Mouse (Mus musculus) heart, embryonic 11.5 days (tissue): ENCODE results near the gene Jph4. TPM values are rescaled to one million over a fixed set of nuclear protein-coding genes. Genes with fewer than 3 reads are reported as not detected.

Experiments used
- ATAC-seq: fragments of 200-750 bp; cut with Nextera tagmentation; replicated peaks from 2 replicates; pipeline ENCODE4 v1.8.0; 2017; ENCODE audit warnings: moderate library complexity; ENCODE audit not compliant: insufficient number of reproducible peaks, low FRiP score, low TSS enrichment
- H3K27ac ChIP-seq: fragments of 300-500 bp; sonication (generic); 2 replicates; pipeline ENCODE4 v1.5.1; 2014; ENCODE audit warnings: mild to moderate bottlenecking, low read depth, low read length
- H3K27me3 ChIP-seq: fragments of 300-500 bp; sonication (generic); 2 replicates; pipeline ENCODE4 v1.6.1; 2014; ENCODE audit warnings: mild to moderate bottlenecking, low read length, mixed read lengths; ENCODE audit not compliant: control insufficient read depth, insufficient read depth
- H3K36me3 ChIP-seq: fragments of 300-500 bp; sonication (generic); 2 replicates; pipeline ENCODE4 v1.6.1; 2014; ENCODE audit warnings: mild to moderate bottlenecking, low read length, moderate library complexity, mixed read lengths; ENCODE audit not compliant: control insufficient read depth, insufficient read depth
- H3K4me1 ChIP-seq: fragments of 300-500 bp; sonication (generic); 2 replicates; pipeline ENCODE4 v1.6.1; 2014; ENCODE audit warnings: low read length; ENCODE audit not compliant: control insufficient read depth, insufficient read depth
- H3K4me2 ChIP-seq: fragments of 300-500 bp; sonication (generic); 2 replicates; pipeline ENCODE4 v1.6.1; 2014; ENCODE audit warnings: mild to moderate bottlenecking, moderate library complexity
- H3K4me3 ChIP-seq: fragments of 300-500 bp; sonication (generic); 2 replicates; pipeline ENCODE4 v1.5.1; 2014; ENCODE audit warnings: low read depth, low read length
- H3K9ac ChIP-seq: fragments of 300-500 bp; sonication (generic); 2 replicates; pipeline ENCODE4 v1.6.1; 2014; ENCODE audit warnings: mild to moderate bottlenecking, low read depth, low read length, moderate library complexity
- H3K9me3 ChIP-seq: fragments of 300-500 bp; sonication (generic); replicated peaks from 2 replicates; pipeline ENCODE4 v1.6.1; 2016; ENCODE audit warnings: low read length; ENCODE audit not compliant: control insufficient read depth
- WGBS: fragments of 180-500 bp; shearing (Covaris S2); extraction: QIAGEN DNeasy Blood & Tissue Kit; methylation state at CpG from one replicate; pipeline ENCODE4 v1.1.7; 2014; ENCODE audit not compliant: insufficient replicate concordance; 5-methylcytosine and 5-hydroxymethylcytosine counted together
- polyA plus RNA-seq: library from polyadenylated mRNA; unstranded; fragments of >200 nt; fragmentation: Nextera tagmentation; extraction: Ambion mirVana; gene quantifications from 2 replicates; pipeline ENCODE4 v1.2.1, GENCODE M21; 2014

Gene Jph4
- polyA plus RNA-seq, 1 experiment from 2014 or later, result 0.31 TPM

GRCm38 (mm10) chr14:55125711-55126110 lies 9.0 kb upstream of the Jph4 start:
- no peaks in the 10 kb centered on the region for H3K36me3 ChIP-seq
- no peaks in the 10 kb centered on the region for H3K9me3 ChIP-seq
- H3K4me1 ChIP-seq, result peaks cover 4% of the 10 kb centered on the region; the same call in 1 of the 2 replicates
- no peak for ATAC-seq
- no peak overlapping the region for H3K27ac ChIP-seq
- 64% methylated on average over 5 of the region's 5 CpGs for WGBS
- H3K9ac ChIP-seq, result no peak overlapping the region
- H3K4me3 ChIP-seq, result no peak overlapping the region
- H3K27me3 ChIP-seq, result no peaks in the 10 kb centered on the region
- no peak overlapping the region for H3K4me2 ChIP-seq

- Histone ChIP-seq H3K4me1 (peaks cover 4% of the 10 kb centered on the region; the same call in 1 of the 2 replicates), H3K27ac (0 out of 2 replicates have a peak overlapping the region, but pooled peaks have one; percentile 10), H3K36me3 (no peaks in the 10 kb centered on the region), H3K27me3 (peaks cover 6% of the 10 kb centered on the region), H3K4me3 (0 out of 2 replicates have a peak overlapping the region, but pooled peaks have one; percentile 8), H3K4me2 (peak overlapping the region; percentile 50), H3K9me3 (no peaks in the 10 kb centered on the region), H3K9ac (no peak overlapping the region)
- 44% methylated on average over 8 of the region's 8 CpGs for WGBS
- ATAC-seq, result 0 out of 2 replicates have a peak, but pooled peaks have one; percentile 7
Observed at GRCm38 (mm10) chr14:55122359-55122758, 5.6 kb upstream of the Jph4 start.

GRCm38 (mm10) chr14:55121947-55122346 lies 5.2 kb upstream of the Jph4 start:
- WGBS, result 8% methylated on average over 5 of the region's 5 CpGs
- H3K36me3 ChIP-seq, result no peaks in the 10 kb centered on the region
- 0 out of 2 replicates have a peak overlapping the region, but pooled peaks have one; percentile 8 for H3K4me3 ChIP-seq
- no peak overlapping the region for H3K27ac ChIP-seq
- H3K27me3 ChIP-seq, result peaks cover 10% of the 10 kb centered on the region
- H3K4me2 ChIP-seq, result peak overlapping the region; percentile 50
- H3K4me1 ChIP-seq, result peaks cover 5% of the 10 kb centered on the region; the same call in 1 of the 2 replicates
- H3K9me3 ChIP-seq, result no peaks in the 10 kb centered on the region
- peak; percentile 76 for ATAC-seq
- H3K9ac ChIP-seq, result no peak overlapping the region

- WGBS, result 69% methylated on average over 4 of the region's 4 CpGs
Observed at GRCm38 (mm10) chr14:55119421-55120134, 2.8 kb upstream of the Jph4 start.

DNA sequence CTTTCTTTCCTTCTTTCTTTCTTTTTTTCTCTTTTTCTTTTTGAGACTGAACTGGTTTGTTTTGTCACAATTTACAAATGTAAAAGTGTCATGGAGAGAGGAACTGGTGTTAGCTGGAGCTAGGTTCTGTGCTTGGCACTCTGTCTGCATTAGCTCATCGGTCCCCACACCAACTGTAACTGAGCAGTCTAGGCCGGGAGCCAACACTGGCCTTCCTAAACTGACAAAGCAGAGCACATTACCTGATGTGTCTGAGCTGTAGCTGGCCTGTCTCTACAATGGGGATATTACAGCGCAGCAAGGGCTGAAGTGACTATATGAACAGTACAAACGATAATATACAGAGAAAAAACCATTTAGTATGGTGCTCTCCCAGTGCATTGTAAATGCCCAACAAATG lies 2.1 kb upstream of the Jph4 start:
- Histone ChIP-seq H3K9ac (no peak overlapping the region), H3K27me3 (peaks cover 41% of the 10 kb centered on the region), H3K4me1 (peaks cover 20% of the 10 kb centered on the region), H3K9me3 (no peaks in the 10 kb centered on the region), H3K36me3 (no peaks in the 10 kb centered on the region), H3K4me2 (no peak overlapping the region), H3K4me3 (no peak overlapping the region), H3K27ac (no peak overlapping the region)
- no peak for ATAC-seq
- 71% methylated on average over 4 of the region's 4 CpGs for WGBS

More at GRCm38 (mm10) chr14:55119421-55120134, 2.8 kb upstream of the Jph4 start:
- H3K4me3 ChIP-seq, result no peak overlapping the region
- H3K9ac ChIP-seq, result no peak overlapping the region
- peaks cover 34% of the 10 kb centered on the region for H3K27me3 ChIP-seq
- no peak overlapping the region for H3K27ac ChIP-seq
- no peaks in the 10 kb centered on the region for H3K9me3 ChIP-seq
- no peak overlapping the region for H3K4me2 ChIP-seq
- ATAC-seq, result no peak
- H3K36me3 ChIP-seq, result no peaks in the 10 kb centered on the region
- peaks cover 20% of the 10 kb centered on the region for H3K4me1 ChIP-seq

DNA sequence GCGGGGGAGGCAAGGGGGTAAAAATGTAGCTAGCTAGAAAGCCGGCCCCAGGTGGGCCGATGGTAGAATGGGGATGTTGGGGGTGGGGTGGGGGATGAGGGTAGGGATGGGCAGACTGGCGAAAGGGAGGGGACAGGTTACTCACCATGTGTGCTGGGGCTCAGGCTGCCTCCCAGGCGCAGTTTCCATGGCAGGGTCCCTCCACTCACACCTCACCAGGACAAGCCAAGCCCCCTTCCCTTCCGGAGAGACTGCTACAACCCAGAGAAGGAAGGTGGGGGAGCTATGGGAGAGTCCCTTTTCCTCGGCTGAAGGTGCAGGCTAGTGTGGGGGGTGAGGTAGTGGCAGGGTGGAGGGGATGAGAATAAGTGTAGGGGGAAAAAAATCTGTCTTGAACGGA lies 889 bp downstream of the Jph4 start:
- ATAC-seq, result no peak
- Histone ChIP-seq H3K27ac (no peak overlapping the region), H3K9me3 (no peaks in the 10 kb centered on the region), H3K4me3 (peak overlapping the region; percentile 63), H3K9ac (no peak overlapping the region), H3K4me2 (peak overlapping the region; percentile 100), H3K4me1 (peaks cover 16% of the 10 kb centered on the region; the same call in 1 of the 2 replicates), H3K36me3 (no peaks in the 10 kb centered on the region), H3K27me3 (peaks cover 69% of the 10 kb centered on the region)
- 1% methylated on average over 8 of the region's 8 CpGs for WGBS

DNA sequence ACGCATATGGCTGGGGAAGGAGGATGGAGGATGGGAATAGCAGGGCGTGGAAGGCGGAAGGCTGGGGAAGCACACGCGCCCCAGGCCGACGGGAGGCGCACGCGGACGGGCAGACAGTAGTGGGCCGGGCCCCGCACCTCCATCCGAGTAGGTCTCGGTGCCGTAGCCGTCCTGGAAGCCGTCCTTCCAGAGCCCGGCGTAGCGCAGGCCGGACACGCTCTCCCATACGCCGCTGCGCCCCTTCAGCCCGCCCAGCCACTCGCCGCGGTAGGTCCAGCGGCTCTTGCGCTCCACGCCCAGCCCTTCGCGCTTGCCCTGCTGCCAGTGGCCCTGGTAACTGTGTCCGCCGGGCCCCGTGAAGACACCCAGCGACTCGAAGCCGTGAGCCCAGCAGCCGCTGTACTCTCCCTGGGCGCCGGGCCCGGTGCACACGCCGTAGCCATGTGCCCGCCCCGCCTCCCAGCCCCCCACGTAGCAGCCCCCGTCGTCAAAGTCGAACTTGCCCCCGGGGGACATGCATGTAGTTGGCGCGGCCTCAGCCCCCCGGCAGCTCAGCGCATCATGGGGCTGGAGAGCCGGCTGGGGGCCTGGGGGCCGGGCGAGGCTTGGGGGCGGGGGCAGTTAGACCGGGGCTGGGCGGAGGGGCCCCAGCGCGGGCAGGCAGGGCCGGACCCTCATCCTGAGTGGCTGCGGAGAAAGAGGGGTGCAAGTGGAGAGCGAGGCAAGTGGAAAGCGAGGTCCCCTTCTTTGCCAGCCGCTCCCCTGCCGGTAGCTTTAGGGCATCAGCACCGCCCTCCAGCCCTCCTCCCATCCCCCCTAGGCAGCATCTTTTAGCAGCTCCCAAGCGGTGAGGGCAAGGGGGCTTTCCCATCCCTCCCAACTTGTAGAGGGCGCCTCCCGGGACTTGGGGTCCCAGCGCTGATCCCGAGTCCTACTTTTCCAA lies 1.7 kb downstream of the Jph4 start:
- WGBS, result under 1% methylated on average over 64 of the region's 78 CpGs
- Histone ChIP-seq H3K9ac (peak overlapping the region; percentile 60; the same call in 1 of the 2 replicates), H3K27me3 (peaks cover 77% of the 10 kb centered on the region), H3K4me1 (peaks cover 16% of the 10 kb centered on the region; the same call in 1 of the 2 replicates), H3K4me2 (peak overlapping the region; percentile 100), H3K36me3 (no peaks in the 10 kb centered on the region), H3K27ac (no peak overlapping the region), H3K4me3 (peak overlapping the region; percentile 63), H3K9me3 (no peaks in the 10 kb centered on the region)
- peak; percentile 32 for ATAC-seq

DNA sequence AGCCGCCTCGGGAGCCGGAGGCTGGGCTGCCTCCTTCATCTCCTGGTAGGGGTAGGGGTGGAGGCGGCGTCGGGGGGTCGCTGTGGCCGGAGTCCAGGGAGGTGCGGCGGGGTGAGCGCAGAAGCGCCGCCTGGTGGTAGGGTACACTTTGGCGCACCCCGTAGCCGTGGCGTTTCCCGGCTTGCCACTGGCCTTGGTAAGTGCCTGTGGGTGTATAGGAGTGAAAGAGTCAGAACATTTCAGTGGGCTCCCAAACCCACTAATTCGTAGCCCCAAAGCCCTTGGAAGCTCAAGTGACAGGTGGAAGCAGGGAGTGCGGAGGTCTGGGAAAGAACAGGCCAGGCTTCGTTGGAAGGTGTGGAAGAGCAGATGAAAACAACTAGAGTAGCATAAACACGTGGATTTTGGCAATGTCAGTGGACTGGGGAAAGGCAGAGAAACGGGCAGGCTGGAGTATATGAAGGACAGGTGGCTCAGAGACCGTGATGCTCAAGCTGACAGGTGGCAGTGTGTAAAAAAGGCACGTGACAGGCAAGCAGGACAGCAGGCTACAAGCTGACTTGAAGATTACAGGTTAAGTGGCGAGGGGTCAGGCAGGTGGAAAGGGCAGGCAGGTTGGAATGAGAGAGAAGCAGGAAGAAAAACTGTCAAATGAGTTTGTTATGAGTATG lies 2.6 kb downstream of the Jph4 start:
- Histone ChIP-seq H3K36me3 (no peaks in the 10 kb centered on the region), H3K9ac (no peak overlapping the region), H3K4me2 (peak overlapping the region; percentile 100), H3K27ac (no peak overlapping the region), H3K9me3 (no peaks in the 10 kb centered on the region), H3K4me1 (peaks cover 16% of the 10 kb centered on the region; the same call in 1 of the 2 replicates), H3K4me3 (peak overlapping the region; percentile 63), H3K27me3 (peaks cover 85% of the 10 kb centered on the region)
- 6% methylated on average over 26 of the region's 26 CpGs for WGBS
- no peak for ATAC-seq
